Mouse (Mus musculus): Measurements from ENCODE around the gene Lin7a. TPM values are rescaled to one million over a fixed set of nuclear protein-coding genes. Genes with fewer than 3 reads are reported as not detected.

The Lin7a gene
- polyA plus RNA-seq, 1 experiment from 2014 or later = 39.1 TPM

- Histone ChIP-seq H3K9me3 (replicated peaks; ENCODE audit: control insufficient read depth, low read length, poor library complexity, severe bottlenecking) (no peaks in the 10 kb centered on the region), H3K4me2 (ENCODE audit: low read length) (no peak overlapping the region), H3K36me3 (ENCODE audit: control insufficient read depth, insufficient read depth, low read length) (no peaks in the 10 kb centered on the region), H3K27me3 (ENCODE audit: control insufficient read depth, insufficient read depth, low read depth, low read length) (no peaks in the 10 kb centered on the region), H3K4me3 (ENCODE audit: low read depth, low read length) (no peak overlapping the region), H3K27ac (ENCODE audit: low read length) (no peak overlapping the region), H3K9ac (ENCODE audit: low read depth, low read length) (no peak overlapping the region), H3K4me1 (ENCODE audit: control insufficient read depth, insufficient read depth, low read length) (peaks cover 8% of the 10 kb centered on the region)
- ATAC-seq = no peak
- 90% methylated on average over 2 of the region's 2 CpGs for WGBS
Measured at GRCm38 (mm10) chr10:107276647-107277046, 5.2 kb downstream of the Lin7a start.

DNA sequence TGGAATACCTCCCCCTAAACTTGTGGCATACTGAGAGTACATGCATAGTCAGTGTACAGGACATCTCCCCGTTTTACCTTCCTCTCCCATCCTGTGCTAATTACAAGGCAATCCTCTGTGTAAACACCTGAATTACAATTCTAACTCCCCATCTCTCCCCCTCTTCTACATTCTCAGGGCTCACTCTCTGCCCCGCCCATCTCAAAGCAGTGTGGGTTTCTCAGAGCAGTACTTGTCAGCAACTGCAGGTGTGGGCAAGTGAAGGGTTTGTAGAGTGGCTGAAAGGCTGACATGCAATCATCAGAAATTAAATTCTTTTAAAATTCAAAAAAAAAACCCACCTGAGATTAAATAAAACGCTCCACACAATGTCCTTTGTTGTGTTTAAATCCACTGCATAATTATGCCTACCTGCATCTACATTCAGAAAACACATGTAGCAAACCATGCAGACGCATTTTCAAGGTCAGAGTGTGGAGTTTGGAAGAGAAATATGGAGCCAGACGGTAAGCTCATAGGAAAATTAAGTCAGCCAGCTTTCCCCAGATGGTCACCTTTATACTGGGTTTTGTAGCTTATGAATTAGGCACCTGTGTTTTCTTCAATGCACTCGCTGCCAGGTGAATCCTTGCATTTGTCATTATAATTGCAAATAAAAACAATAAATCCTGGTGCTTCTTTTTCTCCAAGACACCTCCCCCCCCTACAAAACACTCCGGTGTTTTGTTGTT, 22.6 kb downstream of the Lin7a start:
- no peak overlapping the region for H3K4me3 ChIP-seq (ENCODE audit: low read depth, low read length)
- H3K27ac ChIP-seq (ENCODE audit: low read length) = no peak overlapping the region
- H3K9ac ChIP-seq (ENCODE audit: low read depth, low read length) = no peak overlapping the region
- no peaks in the 10 kb centered on the region for H3K4me1 ChIP-seq (ENCODE audit: control insufficient read depth, insufficient read depth, low read length)
- no peaks in the 10 kb centered on the region for H3K27me3 ChIP-seq (ENCODE audit: control insufficient read depth, insufficient read depth, low read depth, low read length)
- ATAC-seq = no peak
- H3K4me2 ChIP-seq (ENCODE audit: low read length) = no peak overlapping the region
- H3K9me3 ChIP-seq (replicated peaks; ENCODE audit: control insufficient read depth, low read length, poor library complexity, severe bottlenecking) = no peaks in the 10 kb centered on the region
- 67% methylated on average over 7 of the region's 7 CpGs for WGBS
- H3K36me3 ChIP-seq (ENCODE audit: control insufficient read depth, insufficient read depth, low read length) = no peaks in the 10 kb centered on the region

GRCm38 (mm10) chr10:107300587-107301248, 29.2 kb downstream of the Lin7a start:
- no peak for ATAC-seq

DNA sequence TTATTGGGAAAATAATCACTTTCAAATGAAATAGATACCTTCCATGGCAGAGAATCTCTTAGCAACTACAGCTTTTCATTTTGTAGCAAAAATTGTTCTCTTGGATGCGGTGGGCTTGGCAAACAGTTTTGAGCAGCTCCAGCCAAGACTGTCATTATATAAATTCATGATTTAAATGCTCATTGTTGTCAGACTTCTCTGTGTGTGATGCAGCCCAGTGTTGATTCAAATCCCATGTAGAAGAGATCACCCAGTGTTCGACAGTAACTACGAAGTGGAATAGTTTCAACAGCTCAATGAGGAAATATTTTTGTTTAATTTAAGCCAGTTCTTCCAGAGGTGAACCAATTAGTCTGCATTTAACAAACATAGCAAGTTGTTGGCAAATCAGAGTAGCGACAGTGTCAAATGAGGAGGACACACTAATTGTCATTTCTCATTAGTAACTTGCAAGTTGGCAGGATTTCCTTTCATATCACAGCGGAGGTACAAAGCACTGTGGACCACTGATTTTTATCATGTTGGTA, 39.5 kb downstream of the Lin7a start:
- Histone ChIP-seq H3K27me3 (ENCODE audit: control insufficient read depth, insufficient read depth, low read depth, low read length) (no peaks in the 10 kb centered on the region), H3K9me3 (replicated peaks; ENCODE audit: control insufficient read depth, low read length, poor library complexity, severe bottlenecking) (no peaks in the 10 kb centered on the region), H3K4me2 (ENCODE audit: low read length) (no peak overlapping the region), H3K27ac (ENCODE audit: low read length) (no peak overlapping the region), H3K4me3 (ENCODE audit: low read depth, low read length) (no peak overlapping the region), H3K4me1 (ENCODE audit: control insufficient read depth, insufficient read depth, low read length) (no peaks in the 10 kb centered on the region), H3K36me3 (ENCODE audit: control insufficient read depth, insufficient read depth, low read length) (0 out of 2 replicates have a peak, but pooled peaks cover 2% of the 10 kb centered on the region), H3K9ac (ENCODE audit: low read depth, low read length) (no peak overlapping the region)
- 72% methylated on average over 5 of the region's 5 CpGs for WGBS
- no peak for ATAC-seq

More at GRCm38 (mm10) chr10:107300587-107301248, 29.2 kb downstream of the Lin7a start:
- no peaks in the 10 kb centered on the region for H3K36me3 ChIP-seq (ENCODE audit: control insufficient read depth, insufficient read depth, low read length)
- WGBS = 87% methylated on average over 2 of the region's 2 CpGs
- no peaks in the 10 kb centered on the region for H3K27me3 ChIP-seq (ENCODE audit: control insufficient read depth, insufficient read depth, low read depth, low read length)
- H3K27ac ChIP-seq (ENCODE audit: low read length) = no peak overlapping the region
- H3K9me3 ChIP-seq (replicated peaks; ENCODE audit: control insufficient read depth, low read length, poor library complexity, severe bottlenecking) = no peaks in the 10 kb centered on the region
- no peak overlapping the region for H3K9ac ChIP-seq (ENCODE audit: low read depth, low read length)
- no peak overlapping the region for H3K4me2 ChIP-seq (ENCODE audit: low read length)
- no peak overlapping the region for H3K4me3 ChIP-seq (ENCODE audit: low read depth, low read length)
- no peaks in the 10 kb centered on the region for H3K4me1 ChIP-seq (ENCODE audit: control insufficient read depth, insufficient read depth, low read length)

DNA sequence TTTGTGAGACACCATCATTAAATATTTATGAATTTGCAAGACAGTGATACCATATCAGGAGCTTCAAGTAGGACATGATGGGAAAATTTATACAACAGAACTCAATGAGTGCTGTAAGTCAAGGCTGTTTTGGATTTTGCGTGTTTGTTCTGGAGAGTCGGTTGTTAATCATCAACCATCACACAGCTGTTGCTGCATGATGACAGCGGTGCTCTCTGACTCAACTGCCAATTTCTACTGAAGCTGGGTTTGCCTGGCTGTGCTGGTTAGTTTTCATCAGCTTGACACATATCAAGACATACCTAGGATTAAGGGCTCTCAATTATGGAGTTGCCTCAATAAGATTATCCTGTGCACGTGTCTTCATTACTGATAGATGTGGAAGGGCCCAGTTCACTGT, 41.1 kb downstream of the Lin7a start:
- 94% methylated on average over 4 of the region's 4 CpGs for WGBS
- no peaks in the 10 kb centered on the region for H3K27me3 ChIP-seq (ENCODE audit: control insufficient read depth, insufficient read depth, low read depth, low read length)
- ATAC-seq = no peak
- H3K4me1 ChIP-seq (ENCODE audit: control insufficient read depth, insufficient read depth, low read length) = no peaks in the 10 kb centered on the region
- H3K9me3 ChIP-seq (replicated peaks; ENCODE audit: control insufficient read depth, low read length, poor library complexity, severe bottlenecking) = no peaks in the 10 kb centered on the region
- H3K36me3 ChIP-seq (ENCODE audit: control insufficient read depth, insufficient read depth, low read length) = 0 out of 2 replicates have a peak, but pooled peaks cover 2% of the 10 kb centered on the region
- H3K27ac ChIP-seq (ENCODE audit: low read length) = no peak overlapping the region
- no peak overlapping the region for H3K4me3 ChIP-seq (ENCODE audit: low read depth, low read length)
- H3K4me2 ChIP-seq (ENCODE audit: low read length) = no peak overlapping the region
- H3K9ac ChIP-seq (ENCODE audit: low read depth, low read length) = no peak overlapping the region

DNA sequence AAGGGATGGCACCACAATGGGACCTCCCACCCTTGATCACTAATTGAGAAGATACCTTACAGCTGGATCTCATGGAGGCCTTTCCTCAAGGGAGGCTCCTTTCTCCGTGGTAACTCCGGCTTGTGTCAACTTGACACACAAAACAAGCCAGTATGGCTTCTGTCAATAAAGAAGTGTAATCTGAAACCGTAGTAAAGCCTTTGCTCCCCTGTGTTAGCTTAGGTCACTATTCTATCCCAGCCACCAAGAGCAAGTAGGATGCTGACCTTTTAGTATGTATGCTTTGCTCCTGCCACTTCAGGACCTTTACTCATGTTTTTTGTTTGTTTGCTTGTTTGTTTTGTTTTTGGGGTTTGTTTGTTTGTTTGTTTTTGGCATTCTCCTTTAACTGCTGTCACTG, 41.9 kb downstream of the Lin7a start:
- ATAC-seq = no peak
- 49% methylated on average over 3 of the region's 3 CpGs for WGBS
- no peaks in the 10 kb centered on the region for H3K9me3 ChIP-seq (replicated peaks; ENCODE audit: control insufficient read depth, low read length, poor library complexity, severe bottlenecking)

GRCm38 (mm10) chr10:107315251-107315650, 43.8 kb downstream of the Lin7a start:
- Histone ChIP-seq H3K9ac (ENCODE audit: low read depth, low read length) (no peak overlapping the region), H3K27me3 (ENCODE audit: control insufficient read depth, insufficient read depth, low read depth, low read length) (no peaks in the 10 kb centered on the region), H3K4me3 (ENCODE audit: low read depth, low read length) (no peak overlapping the region), H3K4me2 (ENCODE audit: low read length) (no peak overlapping the region), H3K36me3 (ENCODE audit: control insufficient read depth, insufficient read depth, low read length) (0 out of 2 replicates have a peak, but pooled peaks cover 2% of the 10 kb centered on the region), H3K9me3 (replicated peaks; ENCODE audit: control insufficient read depth, low read length, poor library complexity, severe bottlenecking) (no peaks in the 10 kb centered on the region), H3K27ac (ENCODE audit: low read length) (no peak overlapping the region), H3K4me1 (ENCODE audit: control insufficient read depth, insufficient read depth, low read length) (no peaks in the 10 kb centered on the region)
- ATAC-seq = no peak

More for the DNA sequence above, 41.9 kb downstream of the Lin7a start:
- Histone ChIP-seq H3K27ac (ENCODE audit: low read length) (no peak overlapping the region), H3K4me2 (ENCODE audit: low read length) (no peak overlapping the region), H3K4me3 (ENCODE audit: low read depth, low read length) (no peak overlapping the region), H3K4me1 (ENCODE audit: control insufficient read depth, insufficient read depth, low read length) (no peaks in the 10 kb centered on the region), H3K9ac (ENCODE audit: low read depth, low read length) (no peak overlapping the region), H3K27me3 (ENCODE audit: control insufficient read depth, insufficient read depth, low read depth, low read length) (no peaks in the 10 kb centered on the region), H3K36me3 (ENCODE audit: control insufficient read depth, insufficient read depth, low read length) (0 out of 2 replicates have a peak, but pooled peaks cover 2% of the 10 kb centered on the region)

DNA sequence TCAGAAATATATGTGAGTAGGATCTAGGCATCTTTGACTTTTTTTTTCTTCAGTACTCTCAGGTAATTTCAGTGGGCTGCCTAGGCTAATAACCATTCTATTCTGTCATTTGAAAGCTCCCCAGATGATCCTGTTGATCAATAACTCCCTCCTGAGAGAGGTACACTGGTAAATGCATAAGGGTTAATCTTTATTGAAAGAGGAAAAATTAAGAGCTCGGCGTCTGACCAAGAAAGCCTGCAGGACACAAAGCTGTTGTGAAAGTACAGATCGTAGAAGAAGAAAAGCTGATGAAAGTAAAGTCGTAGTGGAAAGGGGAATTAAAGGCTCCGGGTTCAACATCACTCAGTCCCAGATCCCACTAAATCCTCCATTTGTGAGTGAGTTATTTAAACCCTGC, 44.2 kb downstream of the Lin7a start:
- H3K9ac ChIP-seq (ENCODE audit: low read depth, low read length) = no peak overlapping the region
- no peak overlapping the region for H3K4me2 ChIP-seq (ENCODE audit: low read length)
- no peak for ATAC-seq
- 38% methylated on average over 5 of the region's 5 CpGs for WGBS
- H3K9me3 ChIP-seq (replicated peaks; ENCODE audit: control insufficient read depth, low read length, poor library complexity, severe bottlenecking) = no peaks in the 10 kb centered on the region
- H3K4me1 ChIP-seq (ENCODE audit: control insufficient read depth, insufficient read depth, low read length) = no peaks in the 10 kb centered on the region
- no peak overlapping the region for H3K4me3 ChIP-seq (ENCODE audit: low read depth, low read length)
- H3K27ac ChIP-seq (ENCODE audit: low read length) = no peak overlapping the region
- 0 out of 2 replicates have a peak, but pooled peaks cover 2% of the 10 kb centered on the region for H3K36me3 ChIP-seq (ENCODE audit: control insufficient read depth, insufficient read depth, low read length)
- H3K27me3 ChIP-seq (ENCODE audit: control insufficient read depth, insufficient read depth, low read depth, low read length) = no peaks in the 10 kb centered on the region

- Histone ChIP-seq H3K27ac (ENCODE audit: low read length) (no peak overlapping the region), H3K27me3 (ENCODE audit: control insufficient read depth, insufficient read depth, low read depth, low read length) (no peaks in the 10 kb centered on the region), H3K36me3 (ENCODE audit: control insufficient read depth, insufficient read depth, low read length) (0 out of 2 replicates have a peak, but pooled peaks cover 2% of the 10 kb centered on the region), H3K4me3 (ENCODE audit: low read depth, low read length) (no peak overlapping the region), H3K9ac (ENCODE audit: low read depth, low read length) (no peak overlapping the region), H3K9me3 (replicated peaks; ENCODE audit: control insufficient read depth, low read length, poor library complexity, severe bottlenecking) (no peaks in the 10 kb centered on the region), H3K4me1 (ENCODE audit: control insufficient read depth, insufficient read depth, low read length) (no peaks in the 10 kb centered on the region), H3K4me2 (ENCODE audit: low read length) (no peak overlapping the region)
- no peak for ATAC-seq
- WGBS = 63% methylated on average over 2 of the region's 2 CpGs
Measured at GRCm38 (mm10) chr10:107316100-107316499, 44.6 kb downstream of the Lin7a start.

Measured in midbrain, embryonic 16.5 days (tissue).